Mouse (Mus musculus) neural tube, embryonic 13.5 days (tissue): ENCODE results near the gene Mgrn1. TPM values are rescaled to one million over a fixed set of nuclear protein-coding genes. Genes with fewer than 3 reads are reported as not detected.

Experiments used
- ATAC-seq: fragments of 200-750 bp; cut with Nextera tagmentation; 2 replicates; pipeline ENCODE4 v1.8.0; 2017; ENCODE audit warnings: low read depth, mild to moderate bottlenecking, moderate TSS enrichment, moderate library complexity
- H3K27ac ChIP-seq: fragments of 300-500 bp; sonication (generic); replicated peaks from 2 replicates; pipeline ENCODE4 v1.5.1; 2015; ENCODE audit warnings: moderate library complexity, mild to moderate bottlenecking, inconsistent platforms
- H3K27me3 ChIP-seq: fragments of 300-500 bp; sonication (generic); 2 replicates; pipeline ENCODE4 v1.6.1; 2015; ENCODE audit warnings: mild to moderate bottlenecking, inconsistent platforms
- H3K36me3 ChIP-seq: fragments of 300-500 bp; sonication (generic); 2 replicates; pipeline ENCODE4 v1.6.1; 2015; ENCODE audit warnings: mild to moderate bottlenecking, inconsistent platforms
- H3K4me1 ChIP-seq: fragments of 300-500 bp; sonication (generic); replicated peaks from 2 replicates; pipeline ENCODE4 v1.6.1; 2015; ENCODE audit warnings: inconsistent platforms
- H3K4me2 ChIP-seq: fragments of 300-500 bp; sonication (generic); 2 replicates; pipeline ENCODE4 v1.6.1; 2015; ENCODE audit warnings: inconsistent platforms, mild to moderate bottlenecking, moderate library complexity
- H3K4me3 ChIP-seq: fragments of 300-500 bp; sonication (generic); 2 replicates; pipeline ENCODE4 v1.5.1; 2015; ENCODE audit warnings: mild to moderate bottlenecking, inconsistent platforms
- H3K9ac ChIP-seq: fragments of 300-500 bp; sonication (generic); 2 replicates; pipeline ENCODE4 v1.6.1; 2015; ENCODE audit warnings: moderate library complexity, mild to moderate bottlenecking, inconsistent platforms
- H3K9me3 ChIP-seq: fragments of 300-500 bp; sonication (generic); 2 replicates; pipeline ENCODE4 v1.6.1; 2016; ENCODE audit warnings: inconsistent platforms
- WGBS: fragments of 180-500 bp; shearing (Covaris S2); methylation state at CpG from one replicate; pipeline ENCODE4 v1.1.7; 2015; 5-methylcytosine and 5-hydroxymethylcytosine counted together
- polyA plus RNA-seq: library from polyadenylated mRNA; unstranded; fragments of >200 nt; fragmentation: Nextera tagmentation; extraction: Ambion mirVana; gene quantifications from 2 replicates; pipeline ENCODE4 v1.2.1, GENCODE M21; 2015

Mgrn1 gene
- polyA plus RNA-seq, 1 experiment from 2014 or later, result 105 TPM

GRCm38 (mm10) chr16:4957446-4957845, 71.4 kb downstream of the Mgrn1 start:
- Histone ChIP-seq H3K9me3 (no peaks in the 10 kb centered on the region), H3K36me3 (peaks cover 64% of the 10 kb centered on the region), H3K4me2 (no peak overlapping the region), H3K27me3 (no peaks in the 10 kb centered on the region), H3K4me3 (no peak overlapping the region), H3K27ac (no peak overlapping the region), H3K4me1 (peaks cover 7% of the 10 kb centered on the region), H3K9ac (no peak overlapping the region)
- ATAC-seq, result no peak
- 87% methylated on average over 3 of the region's 3 CpGs for WGBS

GRCm38 (mm10) chr16:4960260-4960659, 74.2 kb downstream of the Mgrn1 start:
- Histone ChIP-seq H3K27ac (no peak overlapping the region), H3K9me3 (no peaks in the 10 kb centered on the region), H3K36me3 (peaks cover 35% of the 10 kb centered on the region), H3K4me1 (peaks cover 22% of the 10 kb centered on the region), H3K27me3 (no peaks in the 10 kb centered on the region), H3K4me3 (no peak overlapping the region), H3K9ac (no peak overlapping the region; the same call in 1 of the 2 replicates), H3K4me2 (no peak overlapping the region)
- no peak for ATAC-seq
- WGBS, result 88% methylated on average over 8 of the region's 8 CpGs

- no peaks in the 10 kb centered on the region for H3K27me3 ChIP-seq
- 49% methylated on average over 9 of the region's 9 CpGs for WGBS
- peak overlapping the region; percentile 83 for H3K9ac ChIP-seq
- peaks cover 6% of the 10 kb centered on the region; the same call in 1 of the 2 replicates for H3K36me3 ChIP-seq
- H3K9me3 ChIP-seq, result no peaks in the 10 kb centered on the region
- peak overlapping the region; percentile 89 for H3K4me2 ChIP-seq
- no peak overlapping the region for H3K27ac ChIP-seq
- H3K4me3 ChIP-seq, result peak overlapping the region; percentile 66
- no peak for ATAC-seq
- H3K4me1 ChIP-seq, result peaks cover 29% of the 10 kb centered on the region
These were observed 77.3 kb downstream of the Mgrn1 start for GRCm38 (mm10) chr16:4963346-4963745.

DNA sequence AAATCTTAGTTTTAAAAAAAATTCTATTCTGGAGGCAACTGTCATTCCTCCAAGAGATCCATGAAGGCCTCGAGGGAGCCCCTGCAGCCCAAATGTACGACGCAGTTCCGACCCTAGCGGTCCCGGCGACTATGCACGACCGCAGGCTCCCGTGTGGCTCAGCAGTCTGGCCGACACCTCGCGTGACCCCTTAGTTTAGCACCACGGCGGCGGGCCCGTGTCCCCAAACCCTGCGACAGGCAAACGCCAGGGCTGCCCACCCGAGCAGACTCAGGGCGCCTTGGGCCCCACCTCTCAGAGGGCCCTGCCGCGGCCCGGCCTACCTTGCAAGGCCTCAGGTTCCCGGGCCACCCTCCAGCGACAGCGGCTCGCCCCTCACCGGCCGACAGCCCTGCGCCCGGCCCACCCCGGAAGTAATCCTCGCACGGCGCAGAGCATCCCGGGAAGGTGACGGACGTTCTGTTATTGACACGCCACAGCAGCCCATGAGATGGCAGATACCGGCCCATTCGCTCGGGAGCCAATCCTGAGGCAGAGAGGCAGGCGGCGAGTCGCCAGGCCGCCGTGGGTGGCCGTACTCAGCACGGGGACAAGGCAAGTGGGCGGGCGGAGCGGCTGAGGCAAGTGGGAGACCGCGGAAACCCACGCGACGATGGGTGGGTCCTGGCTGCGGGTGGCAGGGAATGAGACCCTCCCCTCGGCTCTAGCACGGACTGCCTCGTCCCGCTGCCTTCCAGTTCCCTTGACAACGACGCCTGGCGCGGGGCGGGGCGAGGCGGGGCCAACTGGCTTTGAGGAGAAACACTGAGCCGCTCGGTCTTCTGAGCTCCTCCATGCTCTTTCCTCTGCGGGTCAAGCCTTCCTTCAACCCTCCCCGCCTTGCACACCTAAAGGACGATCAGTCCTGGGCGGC, 78.0 kb downstream of the Mgrn1 start, which contains the start of gene Anks3:
TSS of gene Anks3 (minus strand) at position 409 of the 913 bp plus-strand sequence.
- peak within 1 kb of the TSS; percentile 66 for H3K4me3 ChIP-seq
- peaks cover 29% of the 10 kb centered on the region for H3K4me1 ChIP-seq
- peak within 1 kb of the TSS; percentile 83 for H3K9ac ChIP-seq
- H3K9me3 ChIP-seq, result no peaks in the 10 kb centered on the region
- peaks cover 7% of the 10 kb centered on the region; the same call in 1 of the 2 replicates for H3K36me3 ChIP-seq
- under 1% methylated on average over 72 of the region's 76 CpGs for WGBS
- H3K27me3 ChIP-seq, result no peaks in the 10 kb centered on the region
- H3K4me2 ChIP-seq, result peak within 1 kb of the TSS; percentile 89
- peak within 1 kb of the TSS; percentile 84 for H3K27ac ChIP-seq
- peak; percentile 99 for ATAC-seq

DNA sequence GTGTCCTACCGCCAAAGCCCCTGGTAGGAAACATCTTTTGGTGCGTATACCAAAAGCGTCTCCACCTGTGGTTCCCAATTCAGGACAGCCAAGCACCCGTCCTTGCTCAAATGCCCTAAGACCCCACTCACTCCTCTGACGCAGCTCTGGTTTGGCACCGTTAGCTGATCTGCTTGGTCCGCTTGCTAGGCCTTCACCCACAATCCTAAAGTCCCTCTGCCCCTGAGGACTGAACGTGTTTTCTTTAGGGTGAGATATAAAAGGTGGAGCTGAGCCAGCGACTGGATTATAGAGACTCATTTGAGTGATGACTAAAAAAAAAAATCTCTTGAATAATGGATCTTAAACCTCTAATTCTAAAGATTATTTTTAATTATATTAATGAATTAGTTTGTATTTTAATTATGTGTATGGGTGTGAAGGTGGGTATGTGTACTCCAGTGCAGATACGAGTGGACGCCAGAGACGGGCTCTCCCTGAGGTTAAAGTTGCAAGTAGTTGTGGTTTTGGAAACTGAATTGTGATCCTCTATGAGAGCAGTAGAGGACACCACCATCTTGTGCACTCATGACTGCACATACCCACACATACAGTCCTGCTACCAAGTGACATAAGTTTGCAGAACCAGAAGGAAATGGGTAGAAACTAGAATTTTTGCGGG, 78.8 kb downstream of the Mgrn1 start:
- 22% methylated on average over 13 of the region's 13 CpGs for WGBS
- no peaks in the 10 kb centered on the region for H3K9me3 ChIP-seq
- H3K27me3 ChIP-seq, result no peaks in the 10 kb centered on the region
- H3K27ac ChIP-seq, result peak overlapping the region; percentile 84
- H3K9ac ChIP-seq, result peak overlapping the region; percentile 83
- H3K4me3 ChIP-seq, result peak overlapping the region; percentile 66
- ATAC-seq, result peak; percentile 27
- peaks cover 12% of the 10 kb centered on the region; the same call in 1 of the 2 replicates for H3K36me3 ChIP-seq
- H3K4me1 ChIP-seq, result peaks cover 29% of the 10 kb centered on the region
- peak overlapping the region; percentile 89 for H3K4me2 ChIP-seq

DNA sequence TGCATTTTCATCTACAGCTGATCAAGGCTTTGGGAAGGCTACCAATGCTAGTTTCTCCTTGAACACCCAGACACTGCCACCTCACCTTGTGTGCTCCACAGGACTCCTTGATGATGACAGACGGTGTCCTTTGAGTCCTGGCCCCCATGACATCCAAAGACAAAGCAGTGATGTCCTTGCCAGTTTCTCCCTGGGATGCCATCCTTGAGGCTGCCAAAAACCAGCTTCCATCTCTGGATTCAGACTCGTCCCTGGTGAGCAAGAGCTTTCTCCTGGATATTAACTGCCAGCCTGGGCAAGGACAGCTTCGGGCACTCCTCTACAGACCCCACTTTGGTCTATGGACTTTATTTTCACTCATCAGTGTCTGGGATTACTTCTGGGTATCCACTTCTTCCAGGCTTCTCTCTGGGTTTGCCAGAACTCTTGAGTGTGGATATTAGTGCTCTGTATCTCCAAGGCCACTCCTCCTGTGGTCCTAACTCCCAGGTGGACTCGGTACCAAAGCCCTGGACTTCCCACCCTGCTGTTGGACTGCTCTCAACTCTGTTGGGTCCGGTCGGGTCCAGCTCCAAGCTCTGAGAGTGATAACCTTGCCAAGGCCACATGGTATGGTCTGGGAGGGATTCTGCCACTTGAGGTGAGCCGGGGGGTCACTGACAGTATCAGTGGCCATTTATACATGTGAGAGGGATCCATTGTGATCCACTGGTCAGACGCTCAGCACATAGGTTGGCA, 79.5 kb downstream of the Mgrn1 start:
- peak overlapping the region; percentile 66; the same call in 1 of the 2 replicates for H3K4me3 ChIP-seq
- WGBS, result 93% methylated on average over 8 of the region's 8 CpGs

DNA sequence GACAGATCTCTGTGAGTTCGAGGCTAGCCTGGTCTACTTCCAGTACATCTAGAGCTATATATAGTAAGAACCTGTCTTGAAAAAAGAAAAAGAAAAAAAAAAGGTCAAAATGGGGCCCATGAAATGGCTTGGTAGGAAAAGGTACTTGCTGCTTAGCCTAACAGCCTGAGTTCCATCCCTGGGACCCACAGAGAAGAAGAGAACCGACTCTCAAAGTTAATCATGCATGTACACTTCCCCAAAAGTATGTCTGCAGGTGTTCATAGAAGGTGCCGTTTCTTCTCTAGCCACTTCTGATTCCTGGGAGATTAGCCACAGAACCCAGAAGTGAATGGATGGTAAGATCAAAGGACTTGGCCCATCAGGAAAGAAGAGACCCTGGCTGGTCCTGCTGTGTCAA, 82.4 kb downstream of the Mgrn1 start:
- no peak overlapping the region for H3K27ac ChIP-seq
- no peaks in the 10 kb centered on the region for H3K9me3 ChIP-seq
- no peaks in the 10 kb centered on the region for H3K27me3 ChIP-seq
- no peak overlapping the region for H3K4me2 ChIP-seq
- H3K4me1 ChIP-seq, result peaks cover 12% of the 10 kb centered on the region
- WGBS, result 76% methylated on average over 3 of the region's 3 CpGs
- H3K9ac ChIP-seq, result no peak overlapping the region
- no peak overlapping the region for H3K4me3 ChIP-seq
- peaks cover 14% of the 10 kb centered on the region; the same call in 1 of the 2 replicates for H3K36me3 ChIP-seq
- ATAC-seq, result no peak

More for the DNA sequence above, 79.5 kb downstream of the Mgrn1 start:
- Histone ChIP-seq H3K9ac (no peak overlapping the region; the same call in 1 of the 2 replicates), H3K4me2 (peak overlapping the region; percentile 89), H3K36me3 (0 out of 2 replicates have a peak, but pooled peaks cover 6% of the 10 kb centered on the region), H3K9me3 (no peaks in the 10 kb centered on the region), H3K4me1 (peaks cover 29% of the 10 kb centered on the region), H3K27ac (no peak overlapping the region), H3K27me3 (no peaks in the 10 kb centered on the region)
- ATAC-seq, result no peak

DNA sequence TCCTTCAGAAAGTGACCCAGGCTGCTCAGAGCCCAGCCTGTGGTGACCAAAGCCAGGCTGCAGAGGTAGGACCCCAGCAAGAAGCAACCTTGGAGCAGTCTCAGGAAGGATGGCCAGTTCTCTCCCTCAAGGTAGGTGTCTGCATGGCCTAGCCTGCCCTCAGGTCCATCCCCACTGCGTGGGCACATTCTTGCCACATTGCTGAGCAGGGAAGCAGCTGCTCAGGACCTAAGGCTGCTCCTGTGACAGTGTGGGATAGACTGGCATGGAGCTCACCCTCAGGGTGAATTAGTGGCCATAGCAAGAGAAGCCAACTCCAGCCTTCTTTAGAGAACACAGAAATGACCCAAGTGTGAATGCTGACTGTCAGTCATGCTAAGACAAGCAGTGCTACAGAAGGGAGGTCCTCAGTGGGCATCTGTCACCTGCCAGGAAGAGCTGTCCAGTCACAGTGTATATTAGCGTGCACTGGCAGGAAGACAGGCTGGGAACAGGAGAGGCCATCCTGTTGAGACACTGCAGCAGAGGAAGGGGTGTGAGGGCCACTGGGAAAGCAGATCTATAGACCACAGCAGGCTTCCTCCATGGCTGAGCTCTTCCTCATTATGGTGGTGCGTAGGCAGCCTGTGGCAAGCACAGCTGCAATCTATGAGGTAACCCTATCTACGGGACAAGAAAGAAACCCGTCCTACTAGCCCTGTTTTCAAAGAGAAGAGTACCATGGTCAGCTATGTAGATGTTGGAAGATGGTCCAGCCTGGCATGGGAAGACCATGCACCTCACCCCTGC, 83.2 kb downstream of the Mgrn1 start:
- Histone ChIP-seq H3K4me3 (no peak overlapping the region), H3K4me1 (peaks cover 11% of the 10 kb centered on the region), H3K4me2 (no peak overlapping the region), H3K36me3 (peaks cover 14% of the 10 kb centered on the region; the same call in 1 of the 2 replicates), H3K9me3 (no peaks in the 10 kb centered on the region), H3K9ac (no peak overlapping the region), H3K27me3 (no peaks in the 10 kb centered on the region), H3K27ac (no peak overlapping the region)
- ATAC-seq, result no peak
- WGBS, result 90% methylated on average over 5 of the region's 5 CpGs

DNA sequence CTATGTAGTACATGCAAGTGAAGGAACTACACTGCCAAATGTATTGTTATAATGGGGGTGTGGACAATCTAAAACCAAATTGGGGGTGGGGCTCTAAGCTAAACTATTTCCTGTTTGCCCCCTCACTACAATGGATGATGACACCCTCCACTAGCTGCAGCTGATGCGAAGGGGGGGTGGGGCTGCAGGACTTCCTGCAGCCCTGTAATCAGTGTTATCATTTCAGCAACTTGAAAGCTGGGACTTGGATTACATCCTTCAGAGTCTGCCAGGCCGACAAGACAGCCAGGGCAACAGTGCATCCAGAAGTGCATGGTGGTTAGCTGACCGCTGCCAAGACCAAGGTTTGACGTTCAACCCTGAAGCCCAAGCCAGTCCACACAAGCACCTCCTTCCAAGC, 85.6 kb downstream of the Mgrn1 start:
- no peak overlapping the region for H3K9ac ChIP-seq
- no peak overlapping the region for H3K4me3 ChIP-seq
- H3K4me1 ChIP-seq, result no peaks in the 10 kb centered on the region
- ATAC-seq, result no peak
- H3K36me3 ChIP-seq, result peaks cover 14% of the 10 kb centered on the region; the same call in 1 of the 2 replicates
- no peak overlapping the region for H3K4me2 ChIP-seq
- no peaks in the 10 kb centered on the region for H3K27me3 ChIP-seq
- no peak overlapping the region for H3K27ac ChIP-seq
- no peaks in the 10 kb centered on the region for H3K9me3 ChIP-seq
- WGBS, result 85% methylated on average over 4 of the region's 4 CpGs

GRCm38 (mm10) chr16:4974521-4974920, 88.5 kb downstream of the Mgrn1 start:
- no peaks in the 10 kb centered on the region for H3K27me3 ChIP-seq
- H3K4me1 ChIP-seq, result no peaks in the 10 kb centered on the region
- no peak overlapping the region for H3K4me2 ChIP-seq
- H3K9ac ChIP-seq, result no peak overlapping the region
- 77% methylated on average over 5 of the region's 5 CpGs for WGBS
- H3K36me3 ChIP-seq, result peaks cover 8% of the 10 kb centered on the region; the same call in 1 of the 2 replicates
- H3K9me3 ChIP-seq, result no peaks in the 10 kb centered on the region
- no peak overlapping the region for H3K27ac ChIP-seq
- no peak for ATAC-seq
- no peak overlapping the region for H3K4me3 ChIP-seq

- 79% methylated on average over 2 of the region's 2 CpGs for WGBS
These were observed 90.1 kb downstream of the Mgrn1 start for GRCm38 (mm10) chr16:4976180-4976579.

More at GRCm38 (mm10) chr16:4976180-4976579, 90.1 kb downstream of the Mgrn1 start:
- Histone ChIP-seq H3K9ac (no peak overlapping the region), H3K4me3 (no peak overlapping the region), H3K9me3 (no peaks in the 10 kb centered on the region), H3K4me2 (no peak overlapping the region), H3K27me3 (no peaks in the 10 kb centered on the region), H3K36me3 (peaks cover 7% of the 10 kb centered on the region; the same call in 1 of the 2 replicates), H3K4me1 (no peaks in the 10 kb centered on the region), H3K27ac (no peak overlapping the region)
- no peak for ATAC-seq
